Mouse (Mus musculus) ES-Bruce4 (cell line): ENCODE results near the gene Elovl6.

Source experiments
- CTCF ChIP-seq: IDR thresholded peaks from one replicate; pipeline ENCODE4 v1.8.1; 2011; ENCODE audit warnings: low read depth, low read length
- POLR2A ChIP-seq: IDR thresholded peaks from one replicate; pipeline ENCODE4 v1.8.1; 2011; ENCODE audit warnings: low read length; ENCODE audit not compliant: insufficient read depth

GRCm38 (mm10) chr3:129561011-129561410 is 28.9 kb downstream of the Elovl6 start:
- TF ChIP-seq POLR2A (no peak), CTCF (no peak)
